Mouse (Mus musculus): ENCODE results near the gene Rnasek.

Gene Rnasek

GRCm38 (mm10) chr11:70235254-70235900 is 4.3 kb downstream of the Rnasek start:
- DNase-seq, result peak; percentile 51

- peak; percentile 31 for DNase-seq
These were observed 5.1 kb downstream of the Rnasek start for GRCm38 (mm10) chr11:70234497-70234896.

- DNase-seq, result peak; percentile 53
These were observed 5.6 kb downstream of the Rnasek start for GRCm38 (mm10) chr11:70234037-70234436.

DNA sequence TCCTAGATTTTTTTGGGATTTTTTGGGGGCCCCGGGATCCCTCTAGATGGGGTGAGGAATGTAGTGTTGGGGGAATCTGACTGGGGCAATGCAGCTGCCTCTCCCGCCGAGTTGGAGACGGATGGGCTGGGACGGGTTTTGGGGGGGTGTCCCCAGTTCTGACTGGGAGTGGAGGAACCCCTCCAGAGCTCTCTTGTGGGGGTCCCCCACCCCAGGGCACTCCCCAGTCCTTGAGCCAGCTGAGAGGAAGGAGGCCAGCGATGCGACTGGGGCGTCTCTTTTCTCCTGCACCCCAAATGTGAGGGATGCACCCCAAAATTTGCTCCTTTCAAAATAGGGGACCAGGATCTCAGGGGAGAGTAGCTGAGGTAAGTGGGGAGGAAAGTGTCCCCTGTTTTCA is 6.6 kb downstream of the Rnasek start:
- DNase-seq, result peak; percentile 72

GRCm38 (mm10) chr11:70232546-70232945 is 7.1 kb downstream of the Rnasek start:
- DNase-seq, result peak; percentile 82

GRCm38 (mm10) chr11:70230239-70230727 is 9.4 kb downstream of the Rnasek start:
- peak; percentile 80 for DNase-seq

DNA sequence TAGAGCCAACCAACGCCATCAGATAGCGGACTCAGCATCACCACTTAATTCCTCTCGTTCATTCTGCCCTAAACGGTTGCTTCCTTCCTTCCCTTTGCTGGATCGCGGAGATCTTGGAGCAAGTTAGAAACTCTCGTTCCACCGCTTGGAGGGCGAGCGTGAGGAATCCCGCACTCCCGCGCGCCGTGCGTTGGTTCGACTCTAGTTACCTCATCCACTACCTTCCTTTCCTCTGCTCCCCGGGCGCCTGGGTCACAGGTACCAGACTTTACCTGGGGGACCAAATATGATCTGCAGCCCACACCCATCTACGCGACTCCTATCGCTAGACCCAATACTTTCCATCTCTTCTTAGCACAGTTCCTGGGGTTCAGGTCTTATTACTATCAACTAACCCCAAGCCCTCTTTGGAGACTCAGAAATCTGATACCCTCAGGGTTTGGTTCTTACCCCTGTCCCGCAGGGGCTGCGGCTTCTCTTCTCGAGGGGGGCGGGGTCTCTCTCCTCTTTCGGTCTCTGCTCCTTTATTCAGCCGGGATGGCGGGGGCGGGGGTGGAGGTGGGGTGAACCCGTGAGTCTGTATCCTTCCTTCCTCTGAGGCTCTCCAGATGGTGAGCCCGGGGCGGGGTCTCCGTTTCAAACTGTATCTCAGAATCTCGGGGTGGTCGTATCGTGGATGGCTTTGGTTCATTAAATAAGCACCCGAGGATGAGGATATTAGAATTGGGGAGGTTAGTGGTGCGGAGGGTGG is 10.2 kb downstream of the Rnasek start, which contains the start of gene Bcl6b:
TSS of gene Bcl6b (minus strand) at position 539 of the 751 bp plus-strand sequence.
- peak; percentile 58 for DNase-seq

DNA sequence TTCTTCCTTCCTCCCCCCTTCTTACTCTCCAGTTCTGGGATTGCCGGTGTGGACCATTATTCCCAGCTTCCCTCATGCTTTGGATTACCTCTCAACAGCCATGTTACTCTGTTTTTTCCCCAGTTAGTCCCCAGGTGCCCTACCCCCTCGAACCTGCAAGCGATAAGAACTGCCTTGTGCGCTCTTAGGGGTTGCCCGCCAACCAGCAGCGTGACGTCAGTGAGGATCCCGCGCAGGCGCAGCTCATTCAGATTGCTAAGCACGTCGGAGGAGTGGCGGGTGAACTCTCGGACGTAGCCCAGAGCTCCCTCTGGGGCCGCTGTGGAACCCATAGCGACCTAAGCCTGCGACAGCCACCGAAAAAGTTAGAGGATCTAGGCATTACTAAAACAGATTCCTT is 10.8 kb downstream of the Rnasek start:
- DNase-seq, result peak; percentile 85

DNA sequence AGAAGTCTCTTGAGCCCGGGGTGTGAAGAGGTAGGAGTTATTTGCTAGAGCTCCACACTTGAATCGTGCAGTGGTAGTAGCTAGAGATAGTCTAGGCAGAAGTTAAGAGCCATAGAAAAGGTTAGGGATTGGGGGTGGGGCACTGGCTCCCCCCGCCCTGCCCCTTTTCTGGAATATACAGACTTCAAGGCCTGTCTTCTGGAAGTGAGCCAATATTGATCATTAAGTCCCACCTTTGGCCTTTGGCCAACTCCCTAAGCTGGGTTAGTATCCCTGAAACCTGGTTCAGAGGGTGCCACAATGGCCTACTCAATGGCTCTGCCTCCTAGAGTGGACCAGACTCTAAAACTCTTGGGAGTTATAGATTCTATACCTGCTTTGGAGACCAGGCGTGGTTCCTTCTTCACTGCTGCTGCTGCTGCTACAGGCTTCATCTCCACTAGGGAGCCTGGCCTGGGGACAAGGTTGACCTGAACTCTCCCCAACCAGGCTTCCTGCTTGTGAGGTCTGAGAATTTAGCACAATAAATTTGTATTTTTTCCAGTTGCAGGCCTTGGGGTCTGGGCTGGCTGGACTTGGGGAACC is 11.9 kb downstream of the Rnasek start:
- DNase-seq, result peak; percentile 68

DNA sequence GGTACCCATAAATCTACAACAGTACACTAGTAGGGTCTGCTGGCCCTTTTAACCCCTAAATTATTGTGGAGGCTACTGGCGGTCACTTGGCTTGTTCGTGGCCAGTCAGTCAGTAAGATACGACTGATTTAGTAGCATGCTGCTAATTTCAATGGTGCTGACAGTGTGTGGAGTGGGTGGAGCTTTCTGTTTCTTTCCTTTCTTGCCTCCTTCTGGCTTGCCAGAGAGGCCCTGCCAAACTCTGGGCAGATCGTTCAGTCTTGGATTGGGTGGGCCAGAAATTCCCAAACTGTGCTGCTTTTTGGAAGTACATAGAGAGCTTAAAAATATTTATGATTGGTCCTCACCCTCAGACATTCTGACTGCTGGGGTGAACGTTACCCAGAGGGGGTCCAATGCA is 12.5 kb downstream of the Rnasek start:
- DNase-seq, result peak; percentile 46

GRCm38 (mm10) chr11:70226602-70226890 is 13.1 kb downstream of the Rnasek start:
- peak; percentile 44 for DNase-seq

- peak; percentile 46 for DNase-seq
These were observed 13.6 kb downstream of the Rnasek start for GRCm38 (mm10) chr11:70225798-70226601.

GRCm38 (mm10) chr11:70223724-70224123 is 15.9 kb downstream of the Rnasek start:
- peak; percentile 45 for DNase-seq

DNA sequence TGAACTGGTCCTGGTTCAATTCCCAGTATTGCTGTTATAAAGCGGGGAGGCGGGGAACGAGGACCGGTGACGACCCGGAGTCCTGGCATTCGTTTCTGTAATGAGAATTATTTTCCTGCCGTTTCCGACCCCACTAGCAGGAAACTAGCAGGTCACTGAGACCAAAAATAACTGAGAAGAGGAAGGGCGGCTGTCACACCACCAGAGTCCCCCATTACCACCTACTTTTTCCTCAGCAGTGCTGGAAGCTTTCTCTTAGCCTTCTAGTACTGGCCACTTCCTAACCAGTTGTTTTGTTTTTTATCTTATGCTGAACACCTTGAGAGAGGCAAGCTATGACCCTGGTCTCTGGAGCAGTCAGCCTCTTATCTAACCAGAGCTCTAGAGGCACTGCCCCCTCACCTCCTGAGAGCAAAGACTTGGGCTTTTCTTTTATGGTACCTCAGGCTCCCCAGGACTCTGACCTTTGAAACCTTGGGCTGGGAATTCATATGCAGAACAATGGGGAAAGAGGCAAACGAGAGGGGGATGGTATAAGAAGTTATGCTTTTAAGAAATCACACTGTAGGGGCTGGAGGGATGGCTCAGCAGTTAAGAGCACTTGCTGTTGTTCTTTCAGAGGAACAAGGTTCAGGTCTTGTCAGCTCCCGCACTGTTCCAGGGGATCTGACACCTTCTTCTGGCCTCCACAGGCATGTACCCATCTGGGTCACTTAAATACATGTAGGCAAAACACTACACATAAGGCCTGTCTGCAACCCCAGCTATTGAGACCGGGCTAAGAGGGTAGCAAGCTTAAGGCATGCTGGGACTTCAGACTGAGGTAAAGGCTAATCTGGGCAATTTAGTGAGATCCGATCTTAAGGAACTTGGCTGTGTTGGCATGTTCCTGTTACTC is 17.8 kb downstream of the Rnasek start:
- DNase-seq, result peak; percentile 60

- peak; percentile 99 for DNase-seq
These were observed 18.7 kb downstream of the Rnasek start, which contains the start of gene Slc16a13 for GRCm38 (mm10) chr11:70220731-70221602. TSS of gene Slc16a13 (minus strand) at chr11:70221064.

DNA sequence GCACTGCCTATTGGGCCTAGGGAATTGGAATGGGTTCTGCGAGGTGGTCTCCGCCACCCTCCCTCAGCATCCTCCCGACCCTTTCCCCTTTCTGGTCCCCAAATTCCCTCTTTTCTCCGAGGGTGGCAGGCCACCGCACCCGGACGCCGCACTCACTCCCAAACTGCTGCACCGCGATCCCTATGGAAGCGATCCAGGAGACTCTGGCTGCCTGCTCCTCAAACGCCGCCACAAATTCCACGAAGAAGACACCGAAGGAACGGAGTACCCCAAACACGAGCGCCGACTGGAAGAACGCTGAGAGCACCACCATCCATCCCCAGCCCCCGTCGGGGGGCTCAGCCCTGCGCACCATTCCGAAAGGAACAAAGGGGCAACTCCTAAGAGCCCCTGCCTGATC is 19.3 kb downstream of the Rnasek start:
- DNase-seq, result peak; percentile 76

GRCm38 (mm10) chr11:70219873-70220272 is 19.8 kb downstream of the Rnasek start:
- DNase-seq, result no peak

DNA sequence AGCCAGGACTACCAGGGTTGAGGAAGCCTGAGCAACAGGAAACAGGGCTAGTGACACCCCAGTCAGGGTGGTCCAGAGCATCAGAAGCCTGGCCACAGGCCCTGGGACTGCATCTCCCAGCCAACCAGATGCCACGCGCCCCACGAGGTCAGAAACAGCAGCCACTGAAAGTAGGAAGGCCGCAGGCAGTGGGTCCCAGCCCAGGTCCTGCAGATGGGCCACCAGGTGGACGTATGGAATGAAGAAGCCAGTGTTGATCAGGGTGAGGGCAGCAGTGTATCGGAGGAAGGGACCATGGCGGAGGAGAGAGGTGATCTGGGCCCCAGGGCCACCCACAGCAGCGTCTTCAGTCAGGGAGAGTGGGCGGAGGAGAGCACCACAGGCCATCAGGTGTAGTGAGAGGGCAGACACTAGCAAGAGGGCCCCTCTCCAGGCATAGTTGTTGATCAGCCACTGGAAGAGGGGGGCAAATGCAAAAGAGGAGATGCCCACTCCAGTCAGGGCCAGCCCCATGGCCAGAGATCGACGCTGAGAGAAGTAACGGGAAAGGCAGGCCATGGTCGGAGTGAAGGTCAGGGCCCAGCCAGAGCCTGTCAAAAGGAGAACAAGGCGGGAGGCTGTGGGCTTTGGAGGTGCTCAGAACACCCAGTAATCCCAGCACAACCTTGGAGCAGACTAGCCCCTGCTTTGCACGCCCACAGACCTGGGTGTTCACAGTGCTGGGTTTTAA is 20.7 kb downstream of the Rnasek start:
- no peak for DNase-seq

GRCm38 (mm10) chr11:70218039-70218438 is 21.6 kb downstream of the Rnasek start:
- peak; percentile 37 for DNase-seq

- DNase-seq, result peak; percentile 55
These were observed 23.5 kb downstream of the Rnasek start for GRCm38 (mm10) chr11:70216103-70216502.
